Mouse (Mus musculus) layer of hippocampus, postnatal 36 days (tissue): ENCODE results near the gene Cenpo. TPM values are rescaled to one million over a fixed set of nuclear protein-coding genes. Genes with fewer than 3 reads are reported as not detected.

Experiments used
- total RNA-seq, 2 experiments: library from RNA; stranded (reverse); gene quantifications; 2 replicates each; pipeline ENCODE4 v1.2.3; 2021

The Cenpo gene
- total RNA-seq, 2 experiments from 2014 or later: 4.1 to 4.3 TPM

Other genes starting within 250 kb of the Cenpo start
- gene Efr3b, start 195.4 kb downstream of the Cenpo start, total RNA-seq: 10 to 100 TPM; 89.9 to 91.7 TPM
- 10 to 100 TPM; 81.5 to 81.7 TPM for gene Dnajc27, start 151.7 kb downstream of the Cenpo start, total RNA-seq
- 10 to 100 TPM; 49.9 to 50.3 TPM for gene Adcy3, start 101.2 kb downstream of the Cenpo start, total RNA-seq
- gene Ptrhd1, start 267 bp downstream of the Cenpo start, total RNA-seq: 1 to 10 TPM; 8.5 to 8.9 TPM
- gene Ncoa1, start 242.9 kb upstream of the Cenpo start, total RNA-seq: 100 to 1,000 TPM; 128 to 142 TPM